Mouse (Mus musculus): ENCODE results near the gene Vav2.

DNA sequence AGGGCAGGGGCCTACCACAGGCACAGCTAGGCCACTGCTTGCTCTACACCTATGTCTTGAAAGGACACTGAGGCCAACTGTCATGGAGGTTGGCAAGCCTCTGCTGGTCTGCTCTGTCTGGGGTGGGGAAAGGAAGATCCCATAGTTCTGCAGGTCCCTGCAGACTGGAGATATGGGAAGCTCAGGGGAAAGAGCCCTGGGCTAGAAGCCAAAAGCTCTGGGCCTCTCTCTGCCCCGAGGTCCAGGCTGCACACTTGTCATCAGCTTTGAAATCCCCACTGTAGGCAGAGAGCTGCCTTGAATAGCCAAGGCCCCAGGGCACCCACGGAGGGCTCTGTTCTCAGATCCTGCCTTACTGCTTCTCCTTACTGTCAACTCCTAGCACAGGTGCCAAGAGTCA is 158.5 kb downstream of the Vav2 start:
- TF ChIP-seq POLR2A (IDR thresholded peaks at IDR 0.05; ENCODE audit: low read depth, low read length): no peak
- no peak for TF ChIP-seq CTCF (conservative IDR thresholded peaks at IDR 0.05; ENCODE audit: insufficient read depth, insufficient read length, low read depth, low read length)
